Mouse (Mus musculus) heart, embryonic 12.5 days (tissue): Measurements from ENCODE around the gene Pou2f3. TPM values are rescaled to one million over a fixed set of nuclear protein-coding genes. Genes with fewer than 3 reads are reported as not detected.

Experiments used
- ATAC-seq: fragments of 200-750 bp; cut with Nextera tagmentation; 2 replicates; pipeline ENCODE4 v1.8.0; 2017; ENCODE audit warnings: moderate TSS enrichment, moderate library complexity; ENCODE audit not compliant: insufficient number of reproducible peaks, low FRiP score
- H3K27ac ChIP-seq: fragments of 300-500 bp; sonication (generic); 2 replicates; pipeline ENCODE4 v1.5.1; 2016; ENCODE audit warnings: mild to moderate bottlenecking, moderate library complexity; ENCODE audit not compliant: poor library complexity, severe bottlenecking
- H3K27me3 ChIP-seq: fragments of 300-500 bp; sonication (generic); replicated peaks from 2 replicates; pipeline ENCODE4 v1.6.1; 2016; ENCODE audit warnings: mild to moderate bottlenecking, moderate library complexity
- H3K36me3 ChIP-seq: fragments of 300-500 bp; sonication (generic); 2 replicates; pipeline ENCODE4 v1.6.1; 2016; ENCODE audit warnings: mild to moderate bottlenecking, moderate library complexity
- H3K4me1 ChIP-seq: fragments of 300-500 bp; sonication (generic); replicated peaks from 2 replicates; pipeline ENCODE4 v1.6.1; 2016; ENCODE audit warnings: mild to moderate bottlenecking
- H3K4me2 ChIP-seq: fragments of 300-500 bp; sonication (generic); 2 replicates; pipeline ENCODE4 v1.6.1; 2016; ENCODE audit warnings: mild to moderate bottlenecking, moderate library complexity
- H3K4me3 ChIP-seq: fragments of 300-500 bp; sonication (generic); 2 replicates; pipeline ENCODE4 v1.5.1; 2016; ENCODE audit warnings: mild to moderate bottlenecking
- H3K9ac ChIP-seq: fragments of 300-500 bp; sonication (generic); 2 replicates; pipeline ENCODE4 v1.6.1; 2016; ENCODE audit warnings: mild to moderate bottlenecking, moderate library complexity
- H3K9me3 ChIP-seq: fragments of 300-500 bp; sonication (generic); replicated peaks from 2 replicates; pipeline ENCODE4 v1.6.1; 2016; ENCODE audit warnings: mild to moderate bottlenecking, moderate library complexity
- WGBS: fragments of 180-500 bp; shearing (Covaris S2); methylation state at CpG from one replicate; pipeline ENCODE4 v1.1.7; 2016; 5-methylcytosine and 5-hydroxymethylcytosine counted together
- polyA plus RNA-seq: library from polyadenylated mRNA; unstranded; fragments of >200 nt; fragmentation: Nextera tagmentation; extraction: Ambion mirVana; gene quantifications from 2 replicates; pipeline ENCODE4 v1.2.1, GENCODE M21; 2016

The Pou2f3 gene
- polyA plus RNA-seq, 1 experiment from 2014 or later: not detected

GRCm38 (mm10) chr9:43166346-43166745 lies 43.8 kb downstream of the Pou2f3 start:
- H3K27me3 ChIP-seq: peaks cover 16% of the 10 kb centered on the region
- no peaks in the 10 kb centered on the region for H3K9me3 ChIP-seq
- WGBS: 76% methylated on average over 6 of the region's 6 CpGs
- no peak overlapping the region for H3K9ac ChIP-seq
- H3K4me3 ChIP-seq: no peak overlapping the region
- no peaks in the 10 kb centered on the region for H3K36me3 ChIP-seq
- no peak overlapping the region for H3K4me2 ChIP-seq
- no peak for ATAC-seq
- no peaks in the 10 kb centered on the region for H3K4me1 ChIP-seq
- H3K27ac ChIP-seq: no peak overlapping the region

GRCm38 (mm10) chr9:43155960-43156359 lies 54.2 kb downstream of the Pou2f3 start:
- 60% methylated on average over 6 of the region's 6 CpGs for WGBS
- H3K4me1 ChIP-seq: no peaks in the 10 kb centered on the region; the same call in 1 of the 2 replicates
- H3K27me3 ChIP-seq: peaks cover 31% of the 10 kb centered on the region
- H3K9ac ChIP-seq: no peak overlapping the region
- no peak for ATAC-seq
- no peak overlapping the region for H3K4me3 ChIP-seq
- H3K27ac ChIP-seq: no peak overlapping the region
- H3K4me2 ChIP-seq: no peak overlapping the region
- H3K36me3 ChIP-seq: no peaks in the 10 kb centered on the region
- H3K9me3 ChIP-seq: no peaks in the 10 kb centered on the region

- Histone ChIP-seq H3K36me3 (no peaks in the 10 kb centered on the region), H3K4me3 (no peak overlapping the region), H3K27me3 (peaks cover 40% of the 10 kb centered on the region), H3K9ac (no peak overlapping the region), H3K4me2 (no peak overlapping the region), H3K4me1 (peaks cover 13% of the 10 kb centered on the region), H3K27ac (no peak overlapping the region), H3K9me3 (no peaks in the 10 kb centered on the region)
- ATAC-seq: no peak
- WGBS: 81% methylated on average over 6 of the region's 6 CpGs
Measured at GRCm38 (mm10) chr9:43151779-43152178, 58.4 kb downstream of the Pou2f3 start.

- no peaks in the 10 kb centered on the region for H3K36me3 ChIP-seq
- peaks cover 13% of the 10 kb centered on the region for H3K4me1 ChIP-seq
- H3K27ac ChIP-seq: no peak overlapping the region
- no peak for ATAC-seq
- 49% methylated on average over 9 of the region's 9 CpGs for WGBS
- H3K9me3 ChIP-seq: no peaks in the 10 kb centered on the region
- H3K27me3 ChIP-seq: peaks cover 36% of the 10 kb centered on the region
- H3K4me3 ChIP-seq: no peak overlapping the region
- H3K9ac ChIP-seq: no peak overlapping the region
- H3K4me2 ChIP-seq: no peak overlapping the region
Measured at GRCm38 (mm10) chr9:43150957-43151356, 59.2 kb downstream of the Pou2f3 start.

GRCm38 (mm10) chr9:43150075-43150474 lies 60.1 kb downstream of the Pou2f3 start:
- Histone ChIP-seq H3K4me2 (peak overlapping the region; percentile 56), H3K9me3 (no peaks in the 10 kb centered on the region), H3K9ac (no peak overlapping the region), H3K27ac (no peak overlapping the region), H3K36me3 (no peaks in the 10 kb centered on the region), H3K4me1 (peaks cover 13% of the 10 kb centered on the region), H3K27me3 (peaks cover 36% of the 10 kb centered on the region), H3K4me3 (no peak overlapping the region)
- ATAC-seq: peak; percentile 33; the same call in 1 of the 2 replicates
- WGBS: 9% methylated on average over 10 of the region's 10 CpGs

- Histone ChIP-seq H3K4me3 (no peak overlapping the region), H3K4me1 (peaks cover 16% of the 10 kb centered on the region), H3K27ac (no peak overlapping the region), H3K9me3 (no peaks in the 10 kb centered on the region), H3K36me3 (no peaks in the 10 kb centered on the region), H3K4me2 (no peak overlapping the region), H3K9ac (no peak overlapping the region), H3K27me3 (peaks cover 36% of the 10 kb centered on the region)
- WGBS: 75% methylated on average over 3 of the region's 3 CpGs
- ATAC-seq: no peak
Measured at GRCm38 (mm10) chr9:43149498-43149897, 60.7 kb downstream of the Pou2f3 start.

GRCm38 (mm10) chr9:43145196-43145595 lies 65.0 kb downstream of the Pou2f3 start:
- ATAC-seq: no peak
- H3K9ac ChIP-seq: no peak overlapping the region
- no peak overlapping the region for H3K4me2 ChIP-seq
- H3K9me3 ChIP-seq: no peaks in the 10 kb centered on the region
- peaks cover 15% of the 10 kb centered on the region for H3K4me1 ChIP-seq
- H3K4me3 ChIP-seq: no peak overlapping the region
- H3K27ac ChIP-seq: no peak overlapping the region
- peaks cover 30% of the 10 kb centered on the region for H3K27me3 ChIP-seq
- H3K36me3 ChIP-seq: no peaks in the 10 kb centered on the region
- 76% methylated on average over 4 of the region's 4 CpGs for WGBS

GRCm38 (mm10) chr9:43144206-43144810 lies 65.9 kb downstream of the Pou2f3 start:
- no peak overlapping the region for H3K27ac ChIP-seq
- H3K9ac ChIP-seq: no peak overlapping the region
- no peaks in the 10 kb centered on the region for H3K36me3 ChIP-seq
- ATAC-seq: no peak
- H3K4me2 ChIP-seq: no peak overlapping the region
- H3K9me3 ChIP-seq: no peaks in the 10 kb centered on the region
- peaks cover 34% of the 10 kb centered on the region for H3K27me3 ChIP-seq
- H3K4me3 ChIP-seq: no peak overlapping the region
- 55% methylated on average over 12 of the region's 12 CpGs for WGBS
- H3K4me1 ChIP-seq: peaks cover 9% of the 10 kb centered on the region; the same call in 1 of the 2 replicates

GRCm38 (mm10) chr9:43141839-43142238 lies 68.3 kb downstream of the Pou2f3 start:
- H3K4me3 ChIP-seq: no peak overlapping the region
- no peak overlapping the region for H3K9ac ChIP-seq
- peaks cover 9% of the 10 kb centered on the region; the same call in 1 of the 2 replicates for H3K4me1 ChIP-seq
- peaks cover 37% of the 10 kb centered on the region for H3K27me3 ChIP-seq
- no peaks in the 10 kb centered on the region for H3K36me3 ChIP-seq
- H3K27ac ChIP-seq: no peak overlapping the region
- ATAC-seq: no peak
- H3K9me3 ChIP-seq: no peaks in the 10 kb centered on the region
- no peak overlapping the region for H3K4me2 ChIP-seq
- 4% methylated on average over 4 of the region's 4 CpGs for WGBS

- Histone ChIP-seq H3K36me3 (no peaks in the 10 kb centered on the region), H3K9ac (no peak overlapping the region), H3K4me1 (peaks cover 9% of the 10 kb centered on the region), H3K4me3 (no peak overlapping the region), H3K4me2 (no peak overlapping the region), H3K9me3 (no peaks in the 10 kb centered on the region), H3K27ac (no peak overlapping the region), H3K27me3 (peaks cover 8% of the 10 kb centered on the region)
- ATAC-seq: no peak
- 70% methylated on average over 3 of the region's 3 CpGs for WGBS
Measured at GRCm38 (mm10) chr9:43133525-43133924, 76.6 kb downstream of the Pou2f3 start.

GRCm38 (mm10) chr9:43132380-43132779 lies 77.8 kb downstream of the Pou2f3 start:
- H3K4me1 ChIP-seq: peaks cover 9% of the 10 kb centered on the region
- no peak for ATAC-seq
- H3K4me2 ChIP-seq: no peak overlapping the region
- no peak overlapping the region for H3K9ac ChIP-seq
- no peak overlapping the region for H3K4me3 ChIP-seq
- no peaks in the 10 kb centered on the region for H3K27me3 ChIP-seq
- H3K27ac ChIP-seq: no peak overlapping the region
- H3K9me3 ChIP-seq: no peaks in the 10 kb centered on the region
- H3K36me3 ChIP-seq: no peaks in the 10 kb centered on the region
- WGBS: 33% methylated on average over 4 of the region's 4 CpGs

- ATAC-seq: no peak
- Histone ChIP-seq H3K9me3 (no peaks in the 10 kb centered on the region), H3K36me3 (no peaks in the 10 kb centered on the region), H3K9ac (no peak overlapping the region), H3K4me1 (peaks cover 9% of the 10 kb centered on the region), H3K27ac (no peak overlapping the region), H3K27me3 (no peaks in the 10 kb centered on the region), H3K4me2 (no peak overlapping the region), H3K4me3 (no peak overlapping the region)
- WGBS: 73% methylated on average over 5 of the region's 5 CpGs
Measured at GRCm38 (mm10) chr9:43131940-43132339, 78.2 kb downstream of the Pou2f3 start.
